Mouse (Mus musculus): ENCODE data around the gene Atf7. TPM values are rescaled to one million over a fixed set of nuclear protein-coding genes. Genes with fewer than 3 reads are reported as not detected.
"Not testable (repeated sequence)": the region's sequence is repeated elsewhere in the genome, so short reads cannot be mapped to it uniquely, and the experiment has no call there.

Atf7 gene
- polyA plus RNA-seq, 1 experiment from 2014 or later, result 37.4 TPM

DNA sequence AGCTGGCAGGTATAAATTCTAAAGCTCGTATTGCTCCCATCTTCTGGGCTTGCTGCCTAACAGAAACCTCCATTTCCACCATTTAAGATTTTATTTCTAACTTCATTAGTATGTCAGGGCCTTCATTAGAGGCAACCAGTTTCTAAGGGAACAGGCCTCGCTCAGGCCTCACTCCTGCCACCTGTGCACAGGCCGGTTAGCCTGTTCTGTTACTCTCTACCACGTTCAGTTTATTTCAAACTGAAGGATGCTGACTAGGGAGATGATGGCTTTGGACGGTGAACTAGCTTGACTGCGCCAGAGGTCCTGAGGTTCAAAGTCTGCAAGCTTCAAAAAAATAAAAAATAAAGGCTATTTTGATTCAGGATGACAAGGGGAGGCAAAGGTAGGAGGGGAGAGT is 45.0 kb upstream of the Atf7 start:
- peak overlapping the region; percentile 77 for H3K4me3 ChIP-seq (ENCODE audit: low read depth, low read length)
- 6% methylated on average over 6 of the region's 6 CpGs for WGBS
- H3K27me3 ChIP-seq (replicated peaks; ENCODE audit: insufficient read depth, low read length), result no peaks in the 10 kb centered on the region
- TF ChIP-seq EP300 (IDR thresholded peaks at IDR 0.05) (no peak), CTCF (IDR thresholded peaks at IDR 0.05) (no peak)
- H3K36me3 ChIP-seq (ENCODE audit: insufficient read depth, low read length), result no peaks in the 10 kb centered on the region
- H3K9ac ChIP-seq (replicated peaks; ENCODE audit: low read depth), result peak overlapping the region; percentile 97
- no peaks in the 10 kb centered on the region for H3K9me3 ChIP-seq (ENCODE audit: low read length)
- H3K4me2 ChIP-seq (replicated peaks; ENCODE audit: low read depth, low read length), result peak overlapping the region; percentile 66
- H3K27ac ChIP-seq (ENCODE audit: low read length), result peak overlapping the region; percentile 72
- DNase-seq (ENCODE audit: low spot score) (no peak), ATAC-seq (no peak)
- H3K4me1 ChIP-seq (ENCODE audit: insufficient read depth, low read depth, low read length), result peaks cover 4% of the 10 kb centered on the region; the same call in 1 of the 2 replicates

DNA sequence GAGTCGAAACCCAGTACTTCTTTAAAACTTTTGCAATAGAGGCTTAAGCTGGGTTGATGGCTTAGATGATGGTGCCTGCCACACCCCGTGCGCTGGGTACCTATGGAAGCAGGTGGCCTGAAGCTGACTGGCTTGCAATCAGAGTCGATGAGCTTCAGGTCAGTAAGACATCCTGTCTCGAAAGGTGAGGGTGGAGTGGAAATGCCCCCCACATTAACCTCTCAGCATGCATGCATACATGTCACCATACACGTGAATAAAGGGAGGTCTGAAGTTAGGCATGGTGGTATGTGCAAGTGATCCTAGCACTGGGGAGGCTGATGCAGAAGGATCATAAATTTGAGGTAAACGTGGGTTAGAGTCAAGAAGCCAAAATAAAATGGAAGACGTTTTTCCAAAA is 44.3 kb upstream of the Atf7 start:
- 0 out of 2 replicates have a peak, but pooled peaks cover 3% of the 10 kb centered on the region for H3K36me3 ChIP-seq (ENCODE audit: insufficient read depth, low read length)
- DNase-seq (ENCODE audit: low spot score) (no peak), ATAC-seq (no peak)
- TF ChIP-seq EP300 (IDR thresholded peaks at IDR 0.05) (no peak), CTCF (IDR thresholded peaks at IDR 0.05) (no peak)
- H3K4me3 ChIP-seq (ENCODE audit: low read depth, low read length), result no peak overlapping the region
- no peak overlapping the region for H3K9ac ChIP-seq (replicated peaks; ENCODE audit: low read depth)
- H3K4me2 ChIP-seq (replicated peaks; ENCODE audit: low read depth, low read length), result no peak overlapping the region
- peaks cover 4% of the 10 kb centered on the region; the same call in 1 of the 2 replicates for H3K4me1 ChIP-seq (ENCODE audit: insufficient read depth, low read depth, low read length)
- H3K9me3 ChIP-seq (ENCODE audit: low read length), result no peaks in the 10 kb centered on the region
- H3K27me3 ChIP-seq (replicated peaks; ENCODE audit: insufficient read depth, low read length), result no peaks in the 10 kb centered on the region
- WGBS, result 76% methylated on average over 8 of the region's 8 CpGs
- H3K27ac ChIP-seq (ENCODE audit: low read length), result no peak overlapping the region

DNA sequence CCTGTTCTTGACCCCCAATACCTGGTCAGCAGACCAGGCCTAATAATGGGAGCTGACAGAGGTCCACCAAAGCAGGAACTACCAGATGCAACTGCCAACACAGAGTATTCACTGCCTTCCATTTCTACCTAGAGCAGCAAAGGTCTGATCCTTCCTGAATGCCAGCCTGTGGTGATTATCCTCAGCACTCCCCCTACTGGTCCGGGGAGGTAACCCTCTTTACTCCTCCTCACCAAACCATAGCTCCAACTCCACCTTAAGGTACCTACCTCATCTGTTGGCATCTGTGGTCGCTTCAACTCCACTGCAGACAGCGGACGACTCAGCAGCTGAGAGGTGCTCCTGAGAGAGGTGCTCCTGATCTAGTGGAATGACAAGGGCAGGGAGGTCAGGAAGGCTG is 40.2 kb upstream of the Atf7 start:
- ATAC-seq (peak; percentile 81), DNase-seq (ENCODE audit: low spot score) (peak; percentile 81)
- no peak overlapping the region for H3K4me3 ChIP-seq (ENCODE audit: low read depth, low read length)
- no peak overlapping the region for H3K9ac ChIP-seq (replicated peaks; ENCODE audit: low read depth)
- H3K9me3 ChIP-seq (ENCODE audit: low read length), result no peaks in the 10 kb centered on the region
- no peak overlapping the region for H3K27ac ChIP-seq (ENCODE audit: low read length)
- 27% methylated on average over 4 of the region's 4 CpGs for WGBS
- peaks cover 12% of the 10 kb centered on the region; the same call in 1 of the 2 replicates for H3K36me3 ChIP-seq (ENCODE audit: insufficient read depth, low read length)
- TF ChIP-seq EP300 (IDR thresholded peaks at IDR 0.05) (no peak), CTCF (IDR thresholded peaks at IDR 0.05) (peak; percentile 87)
- H3K27me3 ChIP-seq (replicated peaks; ENCODE audit: insufficient read depth, low read length), result no peaks in the 10 kb centered on the region
- peaks cover 4% of the 10 kb centered on the region; the same call in 1 of the 2 replicates for H3K4me1 ChIP-seq (ENCODE audit: insufficient read depth, low read depth, low read length)
- H3K4me2 ChIP-seq (replicated peaks; ENCODE audit: low read depth, low read length), result no peak overlapping the region

DNA sequence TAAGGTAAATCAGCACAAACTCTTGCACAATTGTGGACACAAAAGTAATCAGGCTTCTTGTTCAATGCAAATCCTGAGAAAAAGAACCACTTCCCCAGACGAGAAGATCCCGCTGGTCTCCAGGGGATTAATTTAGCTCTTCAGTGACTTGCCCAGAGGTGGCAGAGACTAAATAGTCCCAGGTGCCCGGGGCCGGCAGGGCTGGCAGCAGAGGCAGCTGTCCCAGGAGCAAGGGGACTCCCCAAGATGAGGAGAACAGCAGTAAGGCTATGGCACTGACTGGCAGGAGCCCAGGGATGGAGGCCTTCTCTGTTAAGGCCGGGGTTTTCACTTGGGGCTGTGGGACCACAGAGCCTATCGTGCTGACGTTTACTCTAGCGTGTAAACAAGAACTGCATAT is 38.6 kb upstream of the Atf7 start:
- Histone ChIP-seq H3K36me3 (ENCODE audit: insufficient read depth, low read length) (peaks cover 12% of the 10 kb centered on the region; the same call in 1 of the 2 replicates), H3K4me2 (replicated peaks; ENCODE audit: low read depth, low read length) (no peak overlapping the region), H3K9ac (replicated peaks; ENCODE audit: low read depth) (no peak overlapping the region), H3K4me3 (ENCODE audit: low read depth, low read length) (no peak overlapping the region), H3K4me1 (ENCODE audit: insufficient read depth, low read depth, low read length) (no peaks in the 10 kb centered on the region), H3K27ac (ENCODE audit: low read length) (no peak overlapping the region), H3K27me3 (replicated peaks; ENCODE audit: insufficient read depth, low read length) (no peaks in the 10 kb centered on the region), H3K9me3 (ENCODE audit: low read length) (no peaks in the 10 kb centered on the region)
- DNase-seq (ENCODE audit: low spot score), result no peak
- WGBS, result 86% methylated on average over 8 of the region's 8 CpGs
- TF ChIP-seq EP300 (IDR thresholded peaks at IDR 0.05) (no peak), CTCF (IDR thresholded peaks at IDR 0.05) (no peak)
- ATAC-seq, result no peak

DNA sequence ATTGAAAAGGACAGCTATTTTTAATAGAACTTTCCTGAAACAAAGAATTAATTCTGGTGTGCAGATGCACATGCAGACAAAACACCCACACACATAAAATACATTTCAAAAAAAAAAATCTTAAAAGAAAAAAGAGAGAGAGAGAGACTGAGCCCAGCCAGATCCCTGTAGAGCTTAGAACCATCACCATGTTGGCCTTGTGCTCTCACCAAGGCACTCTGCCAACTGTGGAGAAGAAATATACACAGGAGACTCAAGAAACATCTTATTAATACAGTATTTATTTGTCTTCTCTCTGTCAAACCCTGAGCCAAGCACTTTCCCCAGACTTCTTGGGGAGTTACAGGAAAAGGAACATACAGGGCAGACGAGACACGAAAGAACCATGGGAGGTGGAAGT is 37.3 kb upstream of the Atf7 start:
- not testable (repeated sequence) for H3K27me3 ChIP-seq (replicated peaks; ENCODE audit: insufficient read depth, low read length); H3K9ac ChIP-seq (replicated peaks; ENCODE audit: low read depth); DNase-seq (ENCODE audit: low spot score); H3K9me3 ChIP-seq (ENCODE audit: low read length); ATAC-seq; H3K27ac ChIP-seq (ENCODE audit: low read length); H3K4me1 ChIP-seq (ENCODE audit: insufficient read depth, low read depth, low read length); H3K4me3 ChIP-seq (ENCODE audit: low read depth, low read length); H3K4me2 ChIP-seq (replicated peaks; ENCODE audit: low read depth, low read length)
- H3K36me3 ChIP-seq (ENCODE audit: insufficient read depth, low read length), result peaks cover 12% of the 10 kb centered on the region; the same call in 1 of the 2 replicates
- no CpG with 5 or more reads among the region's 2 CpGs for WGBS

DNA sequence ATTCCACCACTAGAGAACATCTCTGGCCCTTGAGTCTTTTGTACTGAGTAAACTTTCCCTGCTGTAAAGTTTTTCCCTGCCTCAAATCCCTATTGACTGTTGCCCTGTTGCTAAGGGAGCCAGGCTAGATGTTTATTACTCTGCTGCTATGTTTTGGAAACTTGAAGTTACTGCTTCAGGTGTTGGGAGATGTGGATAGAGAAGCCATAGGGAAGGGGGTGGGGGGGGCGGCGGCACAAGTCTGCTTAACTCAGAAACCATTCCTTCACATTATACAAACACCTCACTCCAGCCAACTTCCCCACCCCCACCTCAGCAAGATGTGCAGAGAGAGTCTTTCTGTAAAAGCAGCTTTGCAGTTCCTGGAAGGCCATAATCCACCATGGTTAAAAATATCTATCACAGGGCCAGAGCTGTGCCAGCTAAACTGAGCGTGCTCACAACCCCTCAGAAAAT is 32.7 kb upstream of the Atf7 start:
- H3K27ac ChIP-seq (ENCODE audit: low read length), result peak overlapping the region; percentile 81; the same call in 1 of the 2 replicates
- H3K9me3 ChIP-seq (ENCODE audit: low read length), result no peaks in the 10 kb centered on the region
- no peaks in the 10 kb centered on the region for H3K27me3 ChIP-seq (replicated peaks; ENCODE audit: insufficient read depth, low read length)
- 23% methylated on average over 3 of the region's 3 CpGs for WGBS
- no peak overlapping the region for H3K4me2 ChIP-seq (replicated peaks; ENCODE audit: low read depth, low read length)
- ATAC-seq (peak; percentile 85), DNase-seq (ENCODE audit: low spot score) (peak; percentile 72)
- TF ChIP-seq EP300 (IDR thresholded peaks at IDR 0.05) (no peak), CTCF (IDR thresholded peaks at IDR 0.05) (no peak; the same call in 1 of the 2 replicates)
- H3K4me1 ChIP-seq (ENCODE audit: insufficient read depth, low read depth, low read length), result peaks cover 14% of the 10 kb centered on the region; the same call in 1 of the 2 replicates
- no peaks in the 10 kb centered on the region for H3K36me3 ChIP-seq (ENCODE audit: insufficient read depth, low read length)
- no peak overlapping the region for H3K4me3 ChIP-seq (ENCODE audit: low read depth, low read length)
- no peak overlapping the region for H3K9ac ChIP-seq (replicated peaks; ENCODE audit: low read depth)

DNA sequence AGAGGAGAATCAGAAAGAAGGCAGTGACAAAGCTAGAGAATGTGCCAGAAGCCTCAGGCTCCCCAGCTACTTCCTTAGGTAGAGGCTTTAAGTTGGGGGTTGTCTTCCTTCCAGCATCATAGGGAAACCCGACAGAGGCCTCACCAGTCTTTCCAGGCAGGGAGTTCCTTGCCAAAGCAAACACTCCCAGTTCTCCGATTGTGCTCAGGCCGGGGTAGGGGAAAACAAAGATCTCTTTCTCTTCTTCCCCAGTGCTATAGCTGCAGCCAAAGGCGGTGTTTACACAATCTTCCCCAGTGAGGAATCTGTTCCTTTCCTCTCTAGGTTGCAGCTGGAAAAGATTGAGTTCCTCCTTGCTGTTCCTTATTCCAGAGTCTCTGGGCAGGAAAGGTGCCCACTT is 31.4 kb upstream of the Atf7 start:
- no peak overlapping the region for H3K9ac ChIP-seq (replicated peaks; ENCODE audit: low read depth)
- peak; percentile 69 for ATAC-seq

DNA sequence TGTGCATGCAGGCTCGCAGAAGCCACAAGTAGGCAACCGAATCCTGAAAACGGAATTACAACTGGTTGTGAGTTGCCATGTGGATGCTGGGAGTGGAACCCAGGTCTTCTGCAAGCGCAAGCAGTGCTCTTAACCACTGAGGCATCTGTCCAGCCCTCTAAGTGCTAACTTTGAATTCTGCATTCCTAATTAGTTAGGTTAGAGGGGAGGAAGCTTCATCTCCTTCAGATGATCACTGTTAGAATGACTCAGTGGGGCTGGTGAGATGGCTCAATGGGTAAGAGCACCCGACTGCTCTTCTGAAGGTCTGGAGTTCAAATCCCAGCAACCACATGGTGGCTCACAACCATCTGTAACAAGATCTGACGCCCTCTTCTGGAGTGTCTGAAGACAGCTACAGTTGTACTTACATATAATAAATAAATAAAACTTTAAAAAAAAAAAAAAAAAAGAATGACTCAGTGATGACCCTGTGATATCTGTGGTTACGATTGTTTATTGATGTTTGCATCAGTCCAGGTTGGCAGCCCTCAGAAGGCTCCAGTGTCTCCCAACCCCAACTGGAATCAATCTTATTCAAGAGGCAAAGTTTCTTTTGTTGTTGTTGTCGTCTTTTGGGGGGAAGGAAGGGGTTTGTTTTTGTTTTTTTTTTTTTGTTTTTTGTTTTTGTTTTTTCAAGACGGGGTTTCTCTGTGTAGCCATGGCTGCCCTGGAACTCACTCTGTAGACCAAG is 26.8 kb upstream of the Atf7 start:
- not testable (repeated sequence) for H3K9me3 ChIP-seq (ENCODE audit: low read length); H3K27ac ChIP-seq (ENCODE audit: low read length); H3K4me2 ChIP-seq (replicated peaks; ENCODE audit: low read depth, low read length); ATAC-seq; H3K9ac ChIP-seq (replicated peaks; ENCODE audit: low read depth); H3K36me3 ChIP-seq (ENCODE audit: insufficient read depth, low read length); H3K4me3 ChIP-seq (ENCODE audit: low read depth, low read length); DNase-seq (ENCODE audit: low spot score); H3K27me3 ChIP-seq (replicated peaks; ENCODE audit: insufficient read depth, low read length); H3K4me1 ChIP-seq (ENCODE audit: insufficient read depth, low read depth, low read length)
- WGBS, result 78% methylated on average over 9 of the region's 9 CpGs

More for the DNA sequence above, 31.4 kb upstream of the Atf7 start:
- Histone ChIP-seq H3K4me1 (ENCODE audit: insufficient read depth, low read depth, low read length) (peaks cover 14% of the 10 kb centered on the region; the same call in 1 of the 2 replicates), H3K9me3 (ENCODE audit: low read length) (no peaks in the 10 kb centered on the region), H3K4me3 (ENCODE audit: low read depth, low read length) (no peak overlapping the region), H3K4me2 (replicated peaks; ENCODE audit: low read depth, low read length) (peak overlapping the region; percentile 19; the same call in 1 of the 2 replicates), H3K27me3 (replicated peaks; ENCODE audit: insufficient read depth, low read length) (no peaks in the 10 kb centered on the region), H3K27ac (ENCODE audit: low read length) (peak overlapping the region; percentile 81), H3K36me3 (ENCODE audit: insufficient read depth, low read length) (no peaks in the 10 kb centered on the region)
- TF ChIP-seq EP300 (IDR thresholded peaks at IDR 0.05), result peak; percentile 48; the same call in 1 of the 2 replicates
- TF ChIP-seq CTCF (IDR thresholded peaks at IDR 0.05), result no peak
- WGBS, result 0% methylated on average over 4 of the region's 4 CpGs
- peak; percentile 74 for DNase-seq (ENCODE audit: low spot score)
